Mouse (Mus musculus) CD4-positive, CD25-positive, alpha-beta regulatory T cell, adult 4 months (primary cell): Measurements from ENCODE around the gene Tti1. TPM values are rescaled to one million over a fixed set of nuclear protein-coding genes. Genes with fewer than 3 reads are reported as not detected.

Source experiments
- ATAC-seq: one replicate; pipeline ENCODE4 v1.8.0; 2017
- polyA plus RNA-seq, 2 experiments: library from polyadenylated mRNA; unstranded; fragments of 100-300 nt; shearing (Covaris generic); gene quantifications; one replicate each; pipeline ENCODE4 v1.2.1; 2017

The Tti1 gene
- polyA plus RNA-seq, 2 experiments from 2014 or later, result 23.4 to 37.0 TPM

DNA sequence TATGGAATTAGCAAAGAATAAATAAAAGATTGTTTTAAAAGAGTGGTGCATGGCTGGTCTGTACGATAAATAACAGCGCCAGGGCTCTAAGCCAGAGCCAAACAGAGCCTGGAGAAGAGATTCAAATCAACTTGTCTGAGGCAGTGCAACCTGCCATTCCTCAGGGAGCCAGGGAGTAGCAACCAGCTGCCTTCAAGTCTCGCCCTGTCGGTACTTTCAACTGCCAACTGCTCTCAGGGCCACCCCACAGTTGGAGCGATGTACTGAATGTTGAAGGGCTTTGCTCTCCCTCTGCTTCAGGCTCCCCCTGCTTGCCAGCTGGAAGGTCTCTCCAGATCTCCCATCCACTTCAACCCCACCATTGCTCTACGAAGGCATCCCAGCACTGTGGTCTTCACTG, 58.1 kb downstream of the Tti1 start:
- ATAC-seq, result no peak

DNA sequence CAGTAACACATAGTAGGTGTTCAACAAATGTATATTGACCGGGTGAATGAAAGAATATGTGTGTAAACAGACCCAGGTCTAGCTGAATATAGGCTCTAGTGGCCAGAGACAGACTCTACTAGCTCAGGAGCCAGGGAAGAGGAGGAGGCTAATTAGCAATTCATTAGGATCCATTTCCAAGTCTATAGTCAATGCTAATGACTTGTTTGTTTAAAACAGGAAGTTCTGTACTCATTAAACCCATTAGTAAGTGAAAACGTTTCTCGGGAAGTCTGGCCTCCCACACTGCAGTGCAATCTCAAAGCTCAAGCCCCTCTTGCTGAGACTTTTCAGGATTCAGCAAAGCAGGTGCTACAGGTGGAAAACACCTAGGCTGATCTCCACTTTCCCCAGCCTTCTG, 60.4 kb downstream of the Tti1 start:
- no peak for ATAC-seq

DNA sequence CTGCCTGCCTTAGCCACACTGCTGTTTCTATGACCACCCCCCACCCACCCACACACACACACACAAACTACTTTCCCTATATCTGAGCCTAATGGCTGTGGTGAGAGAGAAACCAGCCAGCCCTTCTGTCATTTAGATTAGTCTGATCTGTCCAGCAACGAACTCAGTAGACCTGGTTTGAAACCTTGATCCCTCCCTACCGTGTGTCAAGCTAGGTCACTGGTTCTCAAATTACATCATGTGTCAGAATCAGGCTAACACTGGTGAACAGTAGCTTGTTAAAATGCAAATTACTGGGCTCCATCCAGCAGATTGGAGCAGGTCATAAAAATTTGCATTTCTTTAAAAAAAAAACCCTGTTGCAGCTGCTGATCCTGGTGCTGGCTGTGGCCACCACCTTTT, 70.5 kb downstream of the Tti1 start:
- ATAC-seq, result no peak

DNA sequence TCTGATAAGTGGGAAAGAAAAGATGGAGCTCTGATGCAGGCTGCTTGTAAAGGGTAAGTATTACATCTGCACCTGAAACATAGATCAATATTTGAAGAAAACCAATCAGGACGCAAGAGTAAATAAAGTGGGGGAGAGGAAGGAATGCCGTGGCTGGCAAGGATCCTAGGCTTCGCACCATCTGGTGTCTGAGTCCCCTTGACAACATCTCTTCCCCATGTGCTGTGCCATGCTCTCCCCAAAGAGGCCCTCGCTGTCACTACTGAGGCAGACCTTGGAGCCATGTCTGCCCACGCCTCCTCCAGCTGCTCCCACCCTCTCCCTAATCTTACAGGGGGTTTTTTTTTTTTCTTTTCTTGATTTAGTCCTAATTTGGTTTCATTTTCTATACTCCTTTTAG, 74.3 kb downstream of the Tti1 start:
- ATAC-seq, result no peak

DNA sequence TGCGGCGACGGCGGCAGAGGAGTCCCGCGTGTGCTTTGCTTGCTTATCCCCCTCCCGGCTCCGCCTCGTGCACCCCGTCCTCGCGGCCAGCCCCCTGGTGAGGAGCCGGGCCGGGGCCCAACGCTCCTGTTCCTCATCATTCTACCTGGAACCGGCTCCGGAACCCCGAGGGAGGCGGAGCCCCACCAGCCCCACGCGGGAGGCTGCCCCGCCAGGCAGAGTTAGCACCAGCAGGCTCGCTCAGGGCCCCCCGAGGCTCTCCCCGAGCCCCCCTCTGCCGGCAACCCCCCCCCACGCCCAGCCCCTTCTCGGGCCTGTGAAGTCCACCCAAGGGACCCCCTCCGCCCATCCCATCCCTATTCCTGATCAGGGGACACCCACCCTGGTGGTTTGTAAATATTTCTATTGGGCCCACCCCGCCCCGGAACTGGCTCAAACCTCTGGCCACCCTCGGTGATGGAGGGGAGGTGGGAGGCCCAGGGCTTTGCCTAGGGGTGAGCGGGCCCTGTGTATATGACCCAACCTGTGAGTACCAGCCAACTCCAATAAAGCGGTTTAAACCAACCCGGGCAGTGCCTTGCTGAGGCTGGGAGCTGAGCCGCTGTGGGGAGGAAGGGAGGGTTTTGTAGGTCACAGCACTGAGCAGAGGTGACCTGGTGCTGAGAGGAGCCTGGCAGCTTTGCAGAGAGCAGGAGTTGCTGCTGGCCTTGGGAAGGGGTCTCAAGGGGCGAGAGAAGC, 83.9 kb downstream of the Tti1 start:
- no peak for ATAC-seq

DNA sequence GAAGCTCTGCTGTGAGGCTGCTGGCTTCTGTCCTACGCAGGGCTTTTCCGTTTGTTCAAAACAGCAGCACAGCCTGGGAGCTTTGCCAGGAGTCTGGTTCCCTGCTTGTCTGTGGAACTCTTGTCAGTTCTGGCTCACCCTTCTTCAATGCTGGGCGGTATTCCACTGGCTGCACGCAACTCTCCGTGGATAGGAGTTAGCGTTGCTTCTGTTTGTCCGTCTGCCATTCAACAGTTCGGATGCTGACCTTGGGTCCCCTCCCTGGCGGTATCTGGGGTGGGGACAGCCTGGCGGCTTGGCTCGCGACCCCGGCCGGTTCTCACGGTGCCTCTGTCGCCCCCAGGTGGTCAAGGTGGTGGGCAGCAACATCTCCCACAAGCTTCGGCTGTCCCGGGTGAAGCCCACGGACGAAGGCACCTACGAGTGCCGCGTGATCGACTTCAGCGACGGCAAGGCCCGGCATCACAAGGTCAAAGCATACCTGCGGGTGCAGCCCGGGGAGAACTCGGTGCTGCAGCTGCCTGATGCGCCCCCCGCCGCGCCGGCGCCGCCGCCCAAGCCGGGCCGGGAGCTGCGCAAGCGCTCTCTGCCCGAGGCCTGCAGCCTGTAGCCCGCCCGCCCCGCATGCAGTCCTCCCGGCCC, 84.6 kb downstream of the Tti1 start:
- no peak for ATAC-seq

GRCm38 (mm10) chr2:157940586-157941185, 87.5 kb downstream of the Tti1 start:
- ATAC-seq, result no peak

GRCm38 (mm10) chr2:157936676-157937075, 91.6 kb downstream of the Tti1 start:
- no peak for ATAC-seq

DNA sequence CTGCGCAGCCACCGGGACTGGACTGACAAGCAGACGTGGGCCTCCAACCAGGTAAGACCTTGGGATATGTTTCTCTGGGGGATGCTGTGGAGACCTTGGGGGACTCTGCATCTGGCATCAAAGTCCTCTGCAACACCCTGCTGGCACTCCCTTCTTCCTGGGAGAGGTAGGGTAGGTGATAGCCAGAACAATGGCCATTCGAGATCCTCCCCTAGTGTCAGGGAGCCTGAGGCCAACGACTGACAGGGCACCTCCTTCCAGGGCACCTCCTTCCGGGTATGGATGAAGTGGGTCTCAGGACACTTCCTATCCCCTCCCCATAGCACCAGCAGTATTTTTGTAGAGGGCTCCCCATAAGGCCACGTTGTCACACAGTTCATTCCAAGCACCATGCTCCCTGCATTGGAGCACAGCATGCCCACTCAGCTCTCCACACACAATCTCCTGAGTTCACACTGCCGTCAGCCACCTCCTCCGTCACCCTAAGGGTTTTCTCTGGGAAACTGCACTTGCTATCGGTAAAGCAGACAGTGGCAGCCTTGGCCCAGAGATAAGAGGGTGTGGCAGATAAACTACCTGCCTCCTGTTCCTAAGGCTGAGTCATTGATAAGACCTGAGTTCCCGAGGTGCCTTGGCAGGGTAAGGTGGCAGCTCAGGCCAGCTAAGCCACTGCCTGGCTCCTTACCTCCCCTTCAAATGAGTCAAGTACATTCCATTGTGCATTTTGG, 92.6 kb downstream of the Tti1 start:
- ATAC-seq, result no peak

DNA sequence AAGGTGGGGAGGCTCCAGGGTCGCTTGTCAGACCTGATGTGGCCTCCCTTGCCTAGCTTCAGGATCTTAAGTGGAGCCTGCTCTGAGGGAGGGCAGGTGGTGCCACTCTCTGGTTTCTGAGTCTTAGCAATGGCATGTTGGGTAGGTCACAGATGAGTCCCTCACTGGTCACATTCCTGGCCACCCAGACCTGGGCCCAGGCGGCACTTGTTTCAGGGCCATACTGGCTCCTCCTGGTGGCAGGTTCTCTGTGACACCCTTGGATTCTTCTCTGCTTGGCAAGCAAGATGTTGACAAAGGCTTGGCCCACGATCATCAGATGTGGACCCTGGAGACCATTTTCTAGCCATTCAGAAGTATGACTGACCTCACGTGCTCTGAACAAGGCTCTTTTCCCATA, 95.6 kb downstream of the Tti1 start:
- no peak for ATAC-seq

Other genes starting within 250 kb of the Tti1 start
- not detected for gene Vstm2l, start 113.8 kb downstream of the Tti1 start, polyA plus RNA-seq
- 10 to 100 TPM; 23.2 to 24.7 TPM for gene Rprd1b, start 64 bp upstream of the Tti1 start, polyA plus RNA-seq
- gene Tgm2, start 118.0 kb upstream of the Tti1 start, polyA plus RNA-seq, result 1 to 10 TPM; 3.1 to 4.4 TPM
- gene D630003M21Rik, start 200.8 kb upstream of the Tti1 start, polyA plus RNA-seq, result not detected
- not detected for gene Bpi, start 229.7 kb upstream of the Tti1 start, polyA plus RNA-seq